Mouse (Mus musculus): ENCODE measurements at regions not wholly inside any gene's neighbourhood (a gene's known extent, or its start where the extent isn't known, plus 50 kb on each side); places are given as distances from the start of the nearest gene placed in this dataset.

DNA sequence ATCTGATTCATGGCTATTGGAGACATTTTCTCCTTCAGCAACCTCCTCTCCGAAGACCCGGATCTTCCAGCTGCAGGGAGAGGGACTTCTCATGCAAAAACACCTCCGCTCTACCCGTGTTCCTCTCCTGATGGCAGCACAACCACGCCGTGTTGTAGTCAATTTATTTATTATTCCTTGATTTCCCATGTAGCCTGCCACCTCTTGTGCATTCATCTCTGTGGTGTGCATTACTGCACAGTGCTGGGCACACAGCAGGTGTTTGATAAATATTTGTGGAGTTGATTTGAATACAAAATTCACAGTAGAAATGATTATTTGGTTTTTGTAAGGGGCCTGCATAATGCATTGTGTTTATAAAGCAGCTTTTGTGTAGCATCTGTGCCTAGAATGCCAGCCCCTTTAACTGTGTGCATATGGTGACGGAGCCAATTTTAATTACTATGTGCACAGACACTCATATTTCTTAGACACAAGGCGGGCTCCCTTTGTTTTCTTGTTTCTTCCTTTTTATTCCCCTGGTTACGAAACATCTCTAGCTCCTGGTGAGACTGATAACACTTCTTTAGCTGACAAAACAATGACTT, 124.4 kb upstream of the Chd6 start:
- H3K27ac ChIP-seq (ENCODE audit: low read depth) = no peak overlapping the region
- H3K9ac ChIP-seq (replicated peaks; ENCODE audit: low read depth, low read length) = no peak overlapping the region
- no peaks in the 10 kb centered on the region for H3K36me3 ChIP-seq (replicated peaks; ENCODE audit: control insufficient read depth, insufficient read depth, low read length)
- no peak overlapping the region for H3K4me2 ChIP-seq (ENCODE audit: low read depth, low read length)
- WGBS = 80% methylated on average over 9 of the region's 9 CpGs
- H3K9me3 ChIP-seq (replicated peaks; ENCODE audit: control insufficient read depth, low read length) = no peaks in the 10 kb centered on the region
- no peak for TF ChIP-seq CTCF (IDR thresholded peaks at IDR 0.05; ENCODE audit: low read depth)
- no peak for TF ChIP-seq EP300 (IDR thresholded peaks at IDR 0.05; ENCODE audit: low read depth)
- DNase-seq (ENCODE audit: low spot score) (no peak), ATAC-seq (ENCODE audit: insufficient read depth, low read depth) (no peak)
- H3K4me3 ChIP-seq (ENCODE audit: low read depth, low read length) = no peak overlapping the region
- no peaks in the 10 kb centered on the region for H3K4me1 ChIP-seq (ENCODE audit: control insufficient read depth, insufficient read depth)
- no peaks in the 10 kb centered on the region for H3K27me3 ChIP-seq (ENCODE audit: control insufficient read depth, insufficient read depth, low read length)

GRCm38 (mm10) chr2:161231405-161231804, 122.5 kb upstream of the Chd6 start:
- DNase-seq (ENCODE audit: low spot score) = no peak
- no peaks in the 10 kb centered on the region for H3K9me3 ChIP-seq (replicated peaks; ENCODE audit: control insufficient read depth, low read length)
- no peak for ATAC-seq (ENCODE audit: insufficient read depth, low read depth)
- H3K27me3 ChIP-seq (ENCODE audit: control insufficient read depth, insufficient read depth, low read length) = no peaks in the 10 kb centered on the region
- TF ChIP-seq EP300 (IDR thresholded peaks at IDR 0.05; ENCODE audit: low read depth) (no peak), CTCF (IDR thresholded peaks at IDR 0.05; ENCODE audit: low read depth) (no peak)
- H3K36me3 ChIP-seq (replicated peaks; ENCODE audit: control insufficient read depth, insufficient read depth, low read length) = no peaks in the 10 kb centered on the region
- no peak overlapping the region for H3K4me2 ChIP-seq (ENCODE audit: low read depth, low read length)
- H3K4me3 ChIP-seq (ENCODE audit: low read depth, low read length) = no peak overlapping the region
- no peak overlapping the region for H3K9ac ChIP-seq (replicated peaks; ENCODE audit: low read depth, low read length)
- H3K4me1 ChIP-seq (ENCODE audit: control insufficient read depth, insufficient read depth) = no peaks in the 10 kb centered on the region
- WGBS = 28% methylated on average over 4 of the region's 4 CpGs
- no peak overlapping the region for H3K27ac ChIP-seq (ENCODE audit: low read depth)

DNA sequence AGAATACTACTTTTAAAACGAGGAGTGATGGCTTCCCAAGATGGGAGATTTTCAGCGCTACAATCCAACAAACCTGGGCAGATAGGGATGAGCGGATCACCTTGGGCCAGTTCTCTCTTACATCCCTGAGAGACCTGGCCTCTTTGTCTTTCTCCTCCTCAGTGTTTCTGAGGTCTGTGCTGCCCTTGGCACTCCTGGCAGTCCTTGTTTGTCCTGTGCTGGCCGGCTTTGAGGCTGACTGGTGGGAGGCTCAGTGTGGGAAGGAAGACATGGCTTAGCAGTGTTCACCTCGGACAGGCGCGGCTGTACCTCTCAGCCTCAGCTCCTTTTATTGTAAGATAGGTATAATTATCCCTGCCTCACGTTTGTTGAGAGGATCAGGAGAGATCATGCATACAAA, 106.9 kb upstream of the Chd6 start:
- H3K4me2 ChIP-seq (ENCODE audit: low read depth, low read length) = no peak overlapping the region
- no peak overlapping the region for H3K9ac ChIP-seq (replicated peaks; ENCODE audit: low read depth, low read length)
- no peaks in the 10 kb centered on the region for H3K36me3 ChIP-seq (replicated peaks; ENCODE audit: control insufficient read depth, insufficient read depth, low read length)
- ATAC-seq (ENCODE audit: insufficient read depth, low read depth) (no peak), DNase-seq (ENCODE audit: low spot score) (no peak)
- no peak overlapping the region for H3K4me3 ChIP-seq (ENCODE audit: low read depth, low read length)
- TF ChIP-seq CTCF (IDR thresholded peaks at IDR 0.05; ENCODE audit: low read depth) = no peak
- TF ChIP-seq EP300 (IDR thresholded peaks at IDR 0.05; ENCODE audit: low read depth) = no peak
- 71% methylated on average over 8 of the region's 8 CpGs for WGBS
- H3K9me3 ChIP-seq (replicated peaks; ENCODE audit: control insufficient read depth, low read length) = no peaks in the 10 kb centered on the region
- no peaks in the 10 kb centered on the region for H3K4me1 ChIP-seq (ENCODE audit: control insufficient read depth, insufficient read depth)
- no peaks in the 10 kb centered on the region for H3K27me3 ChIP-seq (ENCODE audit: control insufficient read depth, insufficient read depth, low read length)
- H3K27ac ChIP-seq (ENCODE audit: low read depth) = no peak overlapping the region

DNA sequence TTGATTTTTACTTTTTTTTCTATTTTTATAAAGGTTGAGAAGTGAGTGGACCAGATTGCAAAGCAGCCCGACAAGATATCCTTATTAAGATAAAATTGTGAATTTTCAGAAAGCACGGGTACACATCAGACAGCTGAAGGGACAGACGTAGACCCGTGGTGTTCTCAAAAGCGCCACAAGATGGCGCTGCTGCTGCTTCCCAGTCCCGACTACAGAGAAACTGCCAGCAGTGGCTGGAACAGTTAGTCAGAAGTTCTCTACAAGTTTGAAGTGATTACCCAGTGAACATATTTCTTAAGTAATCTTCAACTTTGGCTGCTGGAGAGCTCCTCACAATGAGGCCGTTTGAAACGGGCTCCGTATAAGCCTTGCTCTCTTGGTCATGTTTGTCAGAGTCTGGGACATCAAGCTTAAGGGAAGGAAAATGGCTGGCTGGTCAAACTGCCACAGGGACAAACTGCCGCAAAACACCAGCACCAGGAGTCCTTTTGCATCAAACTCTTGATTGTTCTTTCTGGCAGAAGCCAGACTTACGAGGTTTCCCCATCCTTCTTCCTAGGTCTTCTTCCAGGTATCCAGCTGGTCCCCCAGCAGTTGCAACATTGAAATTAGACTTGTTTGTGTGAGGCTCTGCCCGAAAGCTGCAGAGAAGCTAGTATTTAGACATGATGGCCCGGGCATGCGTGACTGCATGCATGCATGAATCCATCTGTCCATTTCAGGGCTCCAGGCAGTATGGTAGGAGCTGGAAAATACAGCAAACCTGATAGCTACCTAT, 106.0 kb upstream of the Chd6 start:
- H3K27ac ChIP-seq (ENCODE audit: low read depth) = no peak overlapping the region
- H3K36me3 ChIP-seq (replicated peaks; ENCODE audit: control insufficient read depth, insufficient read depth, low read length) = no peaks in the 10 kb centered on the region
- H3K4me3 ChIP-seq (ENCODE audit: low read depth, low read length) = no peak overlapping the region
- TF ChIP-seq CTCF (IDR thresholded peaks at IDR 0.05; ENCODE audit: low read depth) (peak; percentile 79), EP300 (IDR thresholded peaks at IDR 0.05; ENCODE audit: low read depth) (no peak)
- WGBS = 24% methylated on average over 15 of the region's 15 CpGs
- no peak overlapping the region for H3K9ac ChIP-seq (replicated peaks; ENCODE audit: low read depth, low read length)
- H3K4me1 ChIP-seq (ENCODE audit: control insufficient read depth, insufficient read depth) = no peaks in the 10 kb centered on the region
- peak overlapping the region; percentile 43 for H3K4me2 ChIP-seq (ENCODE audit: low read depth, low read length)
- ATAC-seq (ENCODE audit: insufficient read depth, low read depth) (no peak), DNase-seq (ENCODE audit: low spot score) (peak; percentile 77)
- no peaks in the 10 kb centered on the region for H3K9me3 ChIP-seq (replicated peaks; ENCODE audit: control insufficient read depth, low read length)
- H3K27me3 ChIP-seq (ENCODE audit: control insufficient read depth, insufficient read depth, low read length) = no peaks in the 10 kb centered on the region

GRCm38 (mm10) chr2:161212322-161212882, 103.5 kb upstream of the Chd6 start:
- H3K36me3 ChIP-seq (replicated peaks; ENCODE audit: control insufficient read depth, insufficient read depth, low read length) = no peaks in the 10 kb centered on the region
- H3K27ac ChIP-seq (ENCODE audit: low read depth) = no peak overlapping the region
- 62% methylated on average over 13 of the region's 13 CpGs for WGBS

More at GRCm38 (mm10) chr2:161212322-161212882, 103.5 kb upstream of the Chd6 start:
- Histone ChIP-seq H3K4me1 (ENCODE audit: control insufficient read depth, insufficient read depth) (no peaks in the 10 kb centered on the region), H3K27me3 (ENCODE audit: control insufficient read depth, insufficient read depth, low read length) (no peaks in the 10 kb centered on the region), H3K9me3 (replicated peaks; ENCODE audit: control insufficient read depth, low read length) (no peaks in the 10 kb centered on the region), H3K4me2 (ENCODE audit: low read depth, low read length) (no peak overlapping the region), H3K9ac (replicated peaks; ENCODE audit: low read depth, low read length) (no peak overlapping the region), H3K4me3 (ENCODE audit: low read depth, low read length) (no peak overlapping the region)
- ATAC-seq (ENCODE audit: insufficient read depth, low read depth) (no peak), DNase-seq (ENCODE audit: low spot score) (no peak)
- TF ChIP-seq EP300 (IDR thresholded peaks at IDR 0.05; ENCODE audit: low read depth) (no peak), CTCF (IDR thresholded peaks at IDR 0.05; ENCODE audit: low read depth) (no peak)

Data from heart, postnatal 0 days (tissue).